Mouse (Mus musculus) heart, adult 2 months (tissue): ENCODE measurements around the gene Plcd1.

Experiments
- CTCF ChIP-seq: fragments of 200-600 bp; IDR thresholded peaks from 2 replicates; pipeline ENCODE4 v1.8.1; 2022; ENCODE audit warnings: antibody characterized with exemption, mild to moderate bottlenecking, moderate library complexity
- EP300 ChIP-seq: fragments of 200-500 bp; IDR thresholded peaks from 2 replicates; pipeline ENCODE4 v1.6.1; 2011; ENCODE audit warnings: low read depth, low read length, control low read depth; ENCODE audit not compliant: insufficient read depth
- POLR2A ChIP-seq: fragments of 200-500 bp; IDR thresholded peaks from 2 replicates; pipeline ENCODE4 v1.6.1; 2011; ENCODE audit warnings: mild to moderate bottlenecking, low read depth, low read length, control low read depth; ENCODE audit not compliant: insufficient read depth

DNA sequence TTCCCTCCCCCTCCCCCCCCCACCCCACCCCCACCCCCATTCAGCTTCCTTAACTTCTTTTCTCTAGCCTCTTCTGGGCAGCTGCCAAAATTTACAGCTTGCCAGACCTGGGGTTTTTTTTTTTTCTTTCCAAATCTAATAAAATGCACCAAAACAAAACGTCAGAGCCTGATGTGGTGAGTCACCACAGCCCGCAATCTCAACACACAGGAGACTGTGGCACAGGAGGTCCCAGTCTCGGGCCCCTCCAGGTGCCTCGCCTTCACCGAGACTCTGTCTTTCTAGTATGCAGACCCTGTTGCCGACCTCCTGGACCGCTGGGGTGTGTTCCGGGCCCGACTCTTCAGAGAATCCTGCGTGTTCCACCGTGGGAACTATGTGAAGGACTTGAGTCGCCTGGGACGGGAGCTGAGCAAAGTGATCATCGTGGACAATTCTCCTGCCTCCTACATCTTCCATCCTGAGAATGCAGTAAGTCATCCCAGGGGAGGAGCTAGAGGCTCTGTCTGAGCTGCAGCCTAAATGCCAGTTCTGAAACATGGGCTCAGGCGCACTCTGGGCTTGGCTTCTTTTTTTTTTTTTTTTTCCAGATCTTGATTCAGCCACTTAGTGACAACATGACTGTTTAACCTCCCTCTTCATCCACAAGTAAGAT lies 56.1 kb downstream of the Plcd1 start:
- TF ChIP-seq CTCF (no peak), EP300 (no peak), POLR2A (no peak)
